Mouse (Mus musculus) embryonic facial prominence, embryonic 14.5 days (tissue): ENCODE measurements around the gene Epb41l5. TPM values are rescaled to one million over a fixed set of nuclear protein-coding genes. Genes with fewer than 3 reads are reported as not detected.

ENCODE experiments used
- ATAC-seq: fragments of 200-750 bp; cut with Nextera tagmentation; 2 replicates; pipeline ENCODE4 v1.8.0; 2017; ENCODE audit warnings: low read depth, moderate number of reproducible peaks, moderate TSS enrichment
- DNase-seq: peaks from one replicate; pipeline ENCODE4 v3.0.0-alpha.2; 2015; ENCODE audit warnings: low spot score
- H3K27ac ChIP-seq: fragments of 300-500 bp; sonication (generic); replicated peaks from 2 replicates; pipeline ENCODE4 v1.5.1; 2014; ENCODE audit warnings: low read depth, mild to moderate bottlenecking, low read length, moderate library complexity
- H3K27me3 ChIP-seq: fragments of 300-500 bp; sonication (generic); replicated peaks from 2 replicates; pipeline ENCODE4 v1.6.1; 2014; ENCODE audit warnings: low read length; ENCODE audit not compliant: control insufficient read depth, insufficient read depth
- H3K36me3 ChIP-seq: fragments of 300-500 bp; sonication (generic); 2 replicates; pipeline ENCODE4 v1.6.1; 2014; ENCODE audit warnings: low read length, mixed read lengths; ENCODE audit not compliant: control insufficient read depth, insufficient read depth
- H3K4me1 ChIP-seq: fragments of 300-500 bp; sonication (generic); 2 replicates; pipeline ENCODE4 v1.6.1; 2014; ENCODE audit warnings: antibody characterized with exemption, low read length; ENCODE audit not compliant: control insufficient read depth, insufficient read depth
- H3K4me2 ChIP-seq: fragments of 300-500 bp; sonication (generic); 2 replicates; pipeline ENCODE4 v1.6.1; 2014; ENCODE audit warnings: low read depth, mild to moderate bottlenecking, low read length, moderate library complexity, mixed read lengths
- H3K4me3 ChIP-seq: fragments of 300-500 bp; sonication (generic); 2 replicates; pipeline ENCODE4 v1.5.1; 2014; ENCODE audit warnings: low read depth, mild to moderate bottlenecking, low read length
- H3K9ac ChIP-seq: fragments of 300-500 bp; sonication (generic); 2 replicates; pipeline ENCODE4 v1.6.1; 2014; ENCODE audit warnings: low read depth, mild to moderate bottlenecking, low read length, moderate library complexity, mixed read lengths
- H3K9me3 ChIP-seq: fragments of 300-500 bp; sonication (generic); 2 replicates; pipeline ENCODE4 v1.6.1; 2016; ENCODE audit warnings: low read length; ENCODE audit not compliant: control insufficient read depth
- WGBS: fragments of 180-500 bp; shearing (Covaris S2); extraction: QIAGEN DNeasy Blood & Tissue Kit; methylation state at CpG from one replicate; pipeline ENCODE4 v1.1.7; 2014; 5-methylcytosine and 5-hydroxymethylcytosine counted together
- polyA plus RNA-seq: library from polyadenylated mRNA; unstranded; fragments of >200 nt; fragmentation: Nextera tagmentation; extraction: Ambion mirVana; gene quantifications from 2 replicates; pipeline ENCODE4 v1.2.1, GENCODE M21; 2014

The Epb41l5 gene
- polyA plus RNA-seq, 1 experiment from 2014 or later, result 15.0 TPM

GRCm38 (mm10) chr1:119649627-119650026 is 827 bp upstream of the Epb41l5 start:
- Histone ChIP-seq H3K27ac (no peak overlapping the region), H3K27me3 (no peaks in the 10 kb centered on the region), H3K4me3 (no peak overlapping the region), H3K4me1 (no peaks in the 10 kb centered on the region), H3K36me3 (no peaks in the 10 kb centered on the region), H3K9ac (no peak overlapping the region), H3K4me2 (no peak overlapping the region), H3K9me3 (no peaks in the 10 kb centered on the region)
- 53% methylated on average over 2 of the region's 2 CpGs for WGBS
- ATAC-seq (no peak), DNase-seq (no peak)

DNA sequence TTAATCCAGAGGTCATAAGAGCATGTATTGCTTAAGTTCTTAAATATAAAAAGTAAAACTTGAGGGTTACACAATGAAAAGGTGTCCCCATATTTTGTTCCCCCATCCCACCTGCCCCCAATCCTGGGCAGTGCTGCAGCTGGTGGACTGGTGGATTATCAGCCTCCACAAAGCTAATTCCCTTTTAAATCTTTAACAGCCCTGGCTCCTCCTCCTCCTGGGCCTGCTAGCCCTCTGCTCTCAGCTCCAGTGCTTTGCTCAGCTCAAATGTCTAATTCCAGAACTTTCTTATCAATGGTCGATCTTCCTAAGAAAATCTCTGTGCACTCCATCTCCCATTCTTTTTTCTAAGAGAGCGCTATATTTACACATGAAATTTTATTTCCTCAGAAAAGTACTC is 2.4 kb downstream of the Epb41l5 start:
- Histone ChIP-seq H3K4me1 (no peaks in the 10 kb centered on the region), H3K4me3 (no peak overlapping the region), H3K9ac (no peak overlapping the region), H3K4me2 (no peak overlapping the region), H3K27ac (no peak overlapping the region), H3K36me3 (no peaks in the 10 kb centered on the region), H3K9me3 (no peaks in the 10 kb centered on the region), H3K27me3 (no peaks in the 10 kb centered on the region)
- DNase-seq (no peak), ATAC-seq (no peak)
- WGBS, result 64% methylated on average over 2 of the region's 2 CpGs

DNA sequence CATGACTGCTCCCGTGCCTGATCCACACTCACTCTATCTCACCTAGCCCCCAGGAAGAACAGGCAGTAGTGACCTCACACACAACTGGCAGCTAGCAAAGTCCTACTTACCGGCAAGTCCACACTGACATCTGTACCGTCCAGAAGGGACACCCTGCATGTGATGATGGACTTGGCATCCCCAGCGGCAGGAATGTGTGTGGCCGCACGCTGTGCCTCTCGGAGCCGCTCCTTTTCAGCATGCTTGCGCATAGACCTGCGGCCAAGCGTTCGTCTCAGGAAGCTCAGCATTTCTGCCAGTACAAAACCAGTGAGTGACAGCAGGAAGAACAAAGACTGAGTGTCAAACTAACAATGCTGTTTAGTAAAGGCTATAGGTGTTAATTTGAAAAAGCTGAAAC is 6.4 kb downstream of the Epb41l5 start:
- Histone ChIP-seq H3K27me3 (no peaks in the 10 kb centered on the region), H3K4me1 (no peaks in the 10 kb centered on the region), H3K4me3 (no peak overlapping the region), H3K9ac (no peak overlapping the region), H3K36me3 (no peaks in the 10 kb centered on the region), H3K9me3 (no peaks in the 10 kb centered on the region), H3K27ac (no peak overlapping the region), H3K4me2 (no peak overlapping the region)
- ATAC-seq (0 out of 2 replicates have a peak, but pooled peaks have one; percentile 41), DNase-seq (peak; percentile 27)
- 49% methylated on average over 12 of the region's 12 CpGs for WGBS

DNA sequence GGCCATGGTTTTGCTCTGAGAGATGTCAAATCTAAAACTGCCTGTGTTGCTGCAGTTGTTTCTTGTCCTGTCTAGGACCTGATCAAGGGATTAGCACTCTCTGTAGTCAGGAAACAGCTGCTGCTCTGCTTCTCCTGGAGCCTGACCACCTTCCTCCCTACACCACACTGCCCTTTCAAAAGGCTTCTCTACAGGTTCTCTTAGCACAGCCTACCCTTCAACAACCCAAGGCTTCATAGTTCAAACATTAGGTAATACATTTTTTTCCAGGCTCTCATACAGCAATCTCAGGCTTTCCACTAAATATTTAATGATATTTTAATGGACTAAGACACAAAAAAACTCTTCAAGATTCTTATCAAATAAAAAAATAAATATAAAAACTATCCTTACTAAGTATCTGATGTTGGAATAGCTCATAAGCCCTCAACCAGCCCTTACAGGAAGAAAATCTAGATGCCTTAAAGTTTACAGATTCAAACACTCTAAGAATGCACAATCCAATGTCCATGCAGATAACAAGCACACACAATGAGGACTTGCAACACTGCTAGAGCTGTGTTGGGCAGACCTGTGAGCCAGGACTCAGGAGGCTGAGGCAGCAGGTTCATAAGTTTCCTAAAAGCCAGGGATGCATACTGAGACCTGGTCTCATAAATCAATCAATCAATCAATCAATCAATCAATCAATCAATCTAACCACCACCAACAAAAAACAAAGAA is 7.5 kb downstream of the Epb41l5 start:
- Histone ChIP-seq H3K27ac (no peak overlapping the region), H3K36me3 (no peaks in the 10 kb centered on the region), H3K4me3 (no peak overlapping the region), H3K9me3 (no peaks in the 10 kb centered on the region), H3K4me1 (no peaks in the 10 kb centered on the region), H3K9ac (no peak overlapping the region), H3K27me3 (no peaks in the 10 kb centered on the region), H3K4me2 (no peak overlapping the region)
- ATAC-seq, result no peak
- no peak for DNase-seq

GRCm38 (mm10) chr1:119640006-119640405 is 8.8 kb downstream of the Epb41l5 start:
- Histone ChIP-seq H3K9me3 (no peaks in the 10 kb centered on the region), H3K9ac (no peak overlapping the region), H3K4me3 (no peak overlapping the region), H3K4me2 (no peak overlapping the region), H3K27me3 (no peaks in the 10 kb centered on the region), H3K4me1 (no peaks in the 10 kb centered on the region), H3K27ac (no peak overlapping the region), H3K36me3 (no peaks in the 10 kb centered on the region)
- 71% methylated on average over 2 of the region's 2 CpGs for WGBS
- DNase-seq (no peak), ATAC-seq (no peak)

DNA sequence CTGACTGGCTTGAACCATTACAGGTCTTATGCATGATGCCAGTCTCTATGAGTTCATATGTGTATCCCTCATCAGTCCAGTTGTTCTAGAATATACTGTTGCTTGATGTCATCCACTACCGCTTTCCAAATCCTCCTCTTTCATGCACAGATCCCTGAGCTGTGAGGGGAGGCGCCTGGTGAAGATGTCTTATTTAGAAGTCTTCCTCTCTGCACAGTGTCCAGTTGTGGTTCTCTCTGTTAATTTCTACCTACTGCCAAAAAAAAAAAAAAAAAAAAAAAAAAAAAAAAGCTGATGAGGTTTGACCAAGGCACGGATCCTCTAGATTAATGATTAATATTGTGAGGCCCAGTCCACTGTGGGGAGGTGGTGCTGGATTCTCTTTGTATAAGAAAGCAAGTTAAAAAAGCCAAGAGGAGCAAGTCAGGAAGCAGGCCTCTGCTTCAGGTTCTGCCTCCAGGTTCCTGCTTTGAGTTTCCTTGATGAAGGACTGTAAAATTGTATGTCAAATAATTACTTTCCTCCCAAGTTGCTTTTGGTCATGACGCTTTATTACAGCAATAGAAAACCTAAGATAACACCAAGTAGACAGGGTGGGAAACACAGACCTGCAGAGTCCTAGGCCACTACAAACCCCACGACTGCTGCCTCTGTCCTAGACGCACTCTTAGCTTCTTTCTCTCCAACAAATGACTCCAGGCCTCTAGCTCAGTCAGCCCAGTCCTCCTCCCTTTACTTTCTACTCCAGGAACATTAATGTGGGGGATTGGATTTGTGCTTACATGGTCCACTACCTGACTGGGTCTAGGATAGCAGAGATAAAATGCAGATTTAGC is 11.4 kb downstream of the Epb41l5 start:
- WGBS, result 87% methylated on average over 6 of the region's 6 CpGs
- Histone ChIP-seq H3K4me2 (no peak overlapping the region), H3K4me3 (no peak overlapping the region), H3K27ac (no peak overlapping the region), H3K4me1 (no peaks in the 10 kb centered on the region), H3K27me3 (no peaks in the 10 kb centered on the region), H3K36me3 (0 out of 2 replicates have a peak, but pooled peaks cover 5% of the 10 kb centered on the region), H3K9me3 (no peaks in the 10 kb centered on the region), H3K9ac (no peak overlapping the region)
- no peak for DNase-seq
- ATAC-seq, result no peak

GRCm38 (mm10) chr1:119634746-119635145 is 14.1 kb downstream of the Epb41l5 start:
- DNase-seq (no peak), ATAC-seq (no peak)
- no peaks in the 10 kb centered on the region for H3K27me3 ChIP-seq
- 61% methylated on average over 3 of the region's 3 CpGs for WGBS
- no peaks in the 10 kb centered on the region for H3K9me3 ChIP-seq
- H3K4me3 ChIP-seq, result no peak overlapping the region
- 0 out of 2 replicates have a peak, but pooled peaks cover 5% of the 10 kb centered on the region for H3K36me3 ChIP-seq
- H3K4me1 ChIP-seq, result no peaks in the 10 kb centered on the region
- no peak overlapping the region for H3K9ac ChIP-seq
- H3K4me2 ChIP-seq, result no peak overlapping the region
- H3K27ac ChIP-seq, result no peak overlapping the region

DNA sequence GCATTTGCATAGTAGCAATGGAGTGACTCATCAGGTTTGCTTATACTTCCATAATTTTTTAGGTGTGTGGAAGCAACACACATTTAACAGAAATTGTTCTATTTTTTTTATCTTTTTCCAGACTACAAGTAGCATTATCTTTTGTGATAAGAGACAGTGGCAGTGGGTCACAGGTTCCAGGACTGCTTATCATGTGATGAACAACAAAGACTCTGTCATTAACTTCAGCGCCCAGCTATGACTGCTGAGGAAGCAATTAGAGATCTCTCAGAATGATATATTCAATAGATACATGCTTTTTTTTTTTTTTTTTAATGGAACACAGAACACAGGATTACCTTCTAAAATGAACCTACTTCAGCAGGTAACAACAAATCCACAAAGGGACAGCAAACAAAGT is 18.4 kb downstream of the Epb41l5 start:
- H3K4me2 ChIP-seq, result no peak overlapping the region
- no peaks in the 10 kb centered on the region for H3K4me1 ChIP-seq
- H3K9me3 ChIP-seq, result no peaks in the 10 kb centered on the region
- WGBS, result 66% methylated on average over 1 of the region's 1 CpGs
- DNase-seq, result no peak
- H3K9ac ChIP-seq, result no peak overlapping the region
- no peak overlapping the region for H3K4me3 ChIP-seq
- H3K36me3 ChIP-seq, result 0 out of 2 replicates have a peak, but pooled peaks cover 5% of the 10 kb centered on the region
- H3K27ac ChIP-seq, result no peak overlapping the region
- no peaks in the 10 kb centered on the region for H3K27me3 ChIP-seq
- no peak for ATAC-seq
